7 mouse cellular contexts compared by ENCODE assay signal in genomic region chr14:56776571-56777238, GRCm38 (mm10). TPM values are rescaled to one million over a fixed set of nuclear protein-coding genes. Genes with fewer than 3 reads are reported as not detected.
DNase-seq lines count a peak whose midpoint lies in the region; ATAC-seq and TF ChIP-seq lines count a peak whose summit lies in the region.

No protein-coding gene starts in this region.

- TF ChIP-seq POLR2A in brain, embryonic 14.5 days (IDR thresholded peaks at IDR 0.05; ENCODE audit: borderline replicate concordance, extremely low read depth, insufficient read depth, insufficient read length, poor library complexity, severe bottlenecking) = no peak
- no peak for TF ChIP-seq POLR2A in myocyte (IDR thresholded peaks at IDR 0.05; ENCODE audit: insufficient read length, low read depth)

- ATAC-seq in lung, embryonic 16.5 days (ENCODE audit: low read depth) = no peak
- ATAC-seq in hindbrain, postnatal 0 days = no peak

- H3K4me2 ChIP-seq in lung, embryonic 16.5 days (ENCODE audit: low read depth, low read length) = peak overlapping the region; percentile 90
- H3K4me2 ChIP-seq in hindbrain, postnatal 0 days (ENCODE audit: low read depth, low read length) = peak overlapping the region; percentile 75
- H3K4me2 ChIP-seq in myocyte (ENCODE audit: low read depth) = peak overlapping the region; percentile 98

- peak overlapping the region; percentile 95 for H3K4me3 ChIP-seq in lung, embryonic 16.5 days (ENCODE audit: low read length)
- peak overlapping the region; percentile 98 for H3K4me3 ChIP-seq in hindbrain, postnatal 0 days (ENCODE audit: low read length)
- H3K4me3 ChIP-seq in myocyte = peak overlapping the region; percentile 98

- 17% methylated on average over 11 of the region's 11 CpGs for WGBS in lung, embryonic 16.5 days
- 22% methylated on average over 11 of the region's 11 CpGs for WGBS in hindbrain, postnatal 0 days

- peaks cover 16% of the 10 kb centered on the region for H3K4me1 ChIP-seq in lung, embryonic 16.5 days (replicated peaks; ENCODE audit: control insufficient read depth, insufficient read depth, low read length)
- peaks cover 6% of the 10 kb centered on the region; the same call in 1 of the 2 replicates for H3K4me1 ChIP-seq in hindbrain, postnatal 0 days (ENCODE audit: insufficient read depth, low read length)

- no peaks in the 10 kb centered on the region for H3K9me3 ChIP-seq in lung, embryonic 16.5 days (ENCODE audit: control insufficient read depth, low read length)
- H3K9me3 ChIP-seq in hindbrain, postnatal 0 days (ENCODE audit: low read length) = no peaks in the 10 kb centered on the region

- H3K36me3 ChIP-seq in lung, embryonic 16.5 days (ENCODE audit: control insufficient read depth, insufficient read depth, low read length) = peaks cover 1% of the 10 kb centered on the region; the same call in 1 of the 2 replicates
- 0 out of 2 replicates have a peak, but pooled peaks cover 2% of the 10 kb centered on the region for H3K36me3 ChIP-seq in hindbrain, postnatal 0 days (ENCODE audit: insufficient read depth, low read length)
- no peaks in the 10 kb centered on the region for H3K36me3 ChIP-seq in myocyte (ENCODE audit: control insufficient read depth, insufficient read depth)

- no peak for DNase-seq in lung, postnatal 25 days (ENCODE audit: low spot score)
- DNase-seq in brain, embryonic 14.5 days (ENCODE audit: low read depth) = peak; percentile 27
- no peak for DNase-seq in hindbrain, postnatal 0 days (ENCODE audit: low spot score)
- no peak for DNase-seq in right cerebral cortex, postnatal 36 days (ENCODE audit: low spot score in 2 of 2)
- DNase-seq in adrenal gland, postnatal 10 days = no peak

- H3K27me3 ChIP-seq in lung, embryonic 16.5 days (ENCODE audit: control insufficient read depth, insufficient read depth, low read depth, low read length) = no peaks in the 10 kb centered on the region
- no peaks in the 10 kb centered on the region for H3K27me3 ChIP-seq in hindbrain, postnatal 0 days (ENCODE audit: insufficient read depth, low read length)
- H3K27me3 ChIP-seq in myocyte (ENCODE audit: control insufficient read depth, insufficient read depth, insufficient read length) = no peaks in the 10 kb centered on the region

- TF ChIP-seq CTCF in brain, embryonic 14.5 days (IDR thresholded peaks at IDR 0.05; ENCODE audit: borderline replicate concordance, extremely low read depth, insufficient read depth, insufficient read length) = no peak
- TF ChIP-seq CTCF in hindbrain, postnatal 0 days (IDR thresholded peaks at IDR 0.05; ENCODE audit: low read depth) = no peak

- H3ac ChIP-seq in myocyte (ENCODE audit: control insufficient read depth, insufficient read length) = peak overlapping the region; percentile 7

- peak overlapping the region; percentile 97 for H3K9ac ChIP-seq in lung, embryonic 16.5 days (ENCODE audit: low read length)
- peak overlapping the region; percentile 95 for H3K9ac ChIP-seq in hindbrain, postnatal 0 days (replicated peaks; ENCODE audit: low read length)

- no peak overlapping the region for H3K27ac ChIP-seq in lung, embryonic 16.5 days (ENCODE audit: low read length)
- no peak overlapping the region; the same call in 1 of the 2 replicates for H3K27ac ChIP-seq in hindbrain, postnatal 0 days

- H3K79me2 ChIP-seq in myocyte (ENCODE audit: control insufficient read depth, insufficient read depth) = peaks cover 62% of the 10 kb centered on the region

TF ChIP-seq in myocyte, 11 proteins besides CTCF, POLR2A, EP300 and RAD21:
- no peak for TF ChIP-seq TCF3 (IDR thresholded peaks at IDR 0.05; ENCODE audit: insufficient read length, low read depth)
- no peak for TF ChIP-seq TCF12 (IDR thresholded peaks at IDR 0.05; ENCODE audit: insufficient read depth, poor library complexity, severe bottlenecking)
- TF ChIP-seq REST (IDR thresholded peaks at IDR 0.05; ENCODE audit: insufficient read depth, insufficient read length) = no peak
- no peak for TF ChIP-seq MYOG (IDR thresholded peaks at IDR 0.05; ENCODE audit: control insufficient read depth in 1 of 3, insufficient read depth in 1 of 3, insufficient read length in 2 of 3, low read depth in 2 of 3)
- no peak for TF ChIP-seq CEBPB (IDR thresholded peaks at IDR 0.05; ENCODE audit: insufficient read depth, poor library complexity, severe bottlenecking)
- no peak for TF ChIP-seq E2F4 (IDR thresholded peaks at IDR 0.05; ENCODE audit: insufficient read depth)
- no peak for TF ChIP-seq MAX (IDR thresholded peaks at IDR 0.05; ENCODE audit: low read depth)
- TF ChIP-seq MYOD1 (IDR thresholded peaks at IDR 0.05; ENCODE audit: control insufficient read depth in 1 of 3, insufficient read length in 2 of 3, low read depth in 2 of 3) = no peak
- no peak for TF ChIP-seq USF1 (IDR thresholded peaks at IDR 0.05; ENCODE audit: low read depth)
- TF ChIP-seq SRF (IDR thresholded peaks at IDR 0.05; ENCODE audit: control insufficient read depth, insufficient read length, low read depth) = no peak
- TF ChIP-seq POLR2AphosphoS2 (IDR thresholded peaks at IDR 0.05; ENCODE audit: insufficient read length, low read depth) = no peak

RNA-seq across cellular contexts. Expression of gene Pspc1, which starts 1.4 kb away (rescaled TPM):
- 19.1 and 19.2 TPM in 2 replicates for polyA plus RNA-seq in lung, embryonic 16.5 days (2015; fragmentation: Nextera tagmentation; extraction: Ambion mirVana)
- 46.8 and 54.6 TPM in 2 replicates for polyA plus RNA-seq in brain, embryonic 14.5 days (2012; rRNA removed)
- total RNA-seq in hindbrain, postnatal 0 days (2014; rRNA removed) = 42.0 and 45.1 TPM in 2 replicates
- polyA plus RNA-seq in hindbrain, postnatal 0 days (2015; fragmentation: Nextera tagmentation; extraction: Ambion mirVana) = 32.8 and 34.5 TPM in 2 replicates
- polyA plus RNA-seq in myocyte (2012; fragmentation: generic; extraction: Trizol) = 9.6 TPM
- 10 to 100 TPM; 22.6 to 32.8 TPM for total RNA-seq in adrenal gland, postnatal 10 days (2021)

RNA-seq across cellular contexts. Expression of gene Zmym5, which starts 34.8 kb away (rescaled TPM):
- 27.3 and 31.1 TPM in 2 replicates for polyA plus RNA-seq in lung, embryonic 16.5 days (2015; fragmentation: Nextera tagmentation; extraction: Ambion mirVana)
- polyA plus RNA-seq in brain, embryonic 14.5 days (2012; rRNA removed) = 27.4 and 32.4 TPM in 2 replicates
- total RNA-seq in hindbrain, postnatal 0 days (2014; rRNA removed) = 12.1 and 12.4 TPM in 2 replicates
- polyA plus RNA-seq in hindbrain, postnatal 0 days (2015; fragmentation: Nextera tagmentation; extraction: Ambion mirVana) = 25.3 and 25.9 TPM in 2 replicates
- 3.5 TPM for polyA plus RNA-seq in myocyte (2012; fragmentation: generic; extraction: Trizol)
- 10 to 100 TPM; 29.3 to 32.9 TPM for total RNA-seq in adrenal gland, postnatal 10 days (2021)
